Mouse (Mus musculus): ENCODE measurements around the gene Parp9. TPM values are rescaled to one million over a fixed set of nuclear protein-coding genes. Genes with fewer than 3 reads are reported as not detected.

The Parp9 gene
- polyA plus RNA-seq, 1 experiment: 4.0 TPM

GRCm38 (mm10) chr16:35923546-35924198 is 14.6 kb upstream of the Parp9 start:
- Histone ChIP-seq H3K4me1 (ENCODE audit: control insufficient read depth, insufficient read depth, low read length) (no peaks in the 10 kb centered on the region), H3K27ac (ENCODE audit: insufficient read depth, low read length) (no peak overlapping the region), H3K4me3 (ENCODE audit: insufficient read depth, low read length) (no peak overlapping the region)
- TF ChIP-seq POLR2A (IDR thresholded peaks at IDR 0.05; ENCODE audit: extremely low read depth, insufficient read depth, low read length): no peak
- no peak for TF ChIP-seq CTCF (IDR thresholded peaks at IDR 0.05; ENCODE audit: extremely low read depth, insufficient read depth, low read length)

DNA sequence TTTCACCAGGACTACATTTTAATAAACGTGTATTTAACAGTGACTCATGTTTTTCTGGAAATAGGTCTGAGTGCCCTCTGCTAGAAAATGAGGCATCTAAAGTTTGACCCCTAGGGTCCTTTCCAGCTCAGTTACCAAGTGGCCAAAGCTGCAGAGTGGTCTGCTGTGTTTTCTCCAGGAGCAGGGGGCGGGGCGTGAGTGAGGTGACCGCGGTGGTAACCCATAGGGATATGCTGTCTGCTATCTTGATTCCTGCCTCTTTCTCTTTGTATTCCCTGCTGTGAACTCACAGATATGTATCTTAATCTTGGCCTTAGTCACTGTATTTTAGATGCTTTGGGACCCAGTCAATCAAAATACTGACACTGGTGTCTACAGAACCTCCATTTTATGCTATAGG is 13.9 kb upstream of the Parp9 start:
- no peak for TF ChIP-seq CTCF (IDR thresholded peaks at IDR 0.05; ENCODE audit: extremely low read depth, insufficient read depth, low read length)
- no peak for TF ChIP-seq POLR2A (IDR thresholded peaks at IDR 0.05; ENCODE audit: extremely low read depth, insufficient read depth, low read length)
- Histone ChIP-seq H3K4me1 (ENCODE audit: control insufficient read depth, insufficient read depth, low read length) (no peaks in the 10 kb centered on the region), H3K4me3 (ENCODE audit: insufficient read depth, low read length) (no peak overlapping the region), H3K27ac (ENCODE audit: insufficient read depth, low read length) (no peak overlapping the region)

GRCm38 (mm10) chr16:35932179-35933055 is 5.9 kb upstream of the Parp9 start:
- Histone ChIP-seq H3K4me1 (ENCODE audit: control insufficient read depth, insufficient read depth, low read length) (no peaks in the 10 kb centered on the region), H3K27ac (ENCODE audit: insufficient read depth, low read length) (no peak overlapping the region), H3K4me3 (ENCODE audit: insufficient read depth, low read length) (no peak overlapping the region)
- no peak for TF ChIP-seq POLR2A (IDR thresholded peaks at IDR 0.05; ENCODE audit: extremely low read depth, insufficient read depth, low read length)
- no peak for TF ChIP-seq CTCF (IDR thresholded peaks at IDR 0.05; ENCODE audit: extremely low read depth, insufficient read depth, low read length)

- H3K4me3 ChIP-seq (ENCODE audit: insufficient read depth, low read length): no peak overlapping the region
- H3K4me1 ChIP-seq (ENCODE audit: control insufficient read depth, insufficient read depth, low read length): no peaks in the 10 kb centered on the region
- TF ChIP-seq POLR2A (IDR thresholded peaks at IDR 0.05; ENCODE audit: extremely low read depth, insufficient read depth, low read length): no peak
- H3K27ac ChIP-seq (ENCODE audit: insufficient read depth, low read length): no peak overlapping the region
Measured at GRCm38 (mm10) chr16:35933181-35933580, 5.1 kb upstream of the Parp9 start.

DNA sequence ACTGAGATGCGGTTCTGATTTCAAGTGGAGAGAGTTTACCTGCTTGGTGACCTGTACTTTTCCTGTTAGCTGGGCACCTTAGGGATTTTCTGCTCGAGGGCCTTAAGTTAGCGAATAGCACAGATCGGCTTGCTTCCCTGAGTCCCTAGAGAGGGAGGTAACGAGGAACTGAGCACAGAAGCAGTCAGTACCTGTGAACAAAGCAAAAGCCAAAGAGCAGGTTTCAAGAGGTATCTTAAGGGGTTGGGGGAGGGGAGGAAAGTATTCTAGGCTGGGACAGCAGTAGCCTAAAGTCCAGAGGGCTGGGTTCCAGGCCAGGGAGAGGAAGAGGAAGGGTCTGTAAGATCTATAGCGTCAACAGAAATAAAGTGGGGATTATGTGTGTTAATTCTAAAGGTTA is 991 bp downstream of the Parp9 start:
- no peak overlapping the region for H3K27ac ChIP-seq (ENCODE audit: insufficient read depth, low read length)
- H3K4me1 ChIP-seq (ENCODE audit: control insufficient read depth, insufficient read depth, low read length): no peaks in the 10 kb centered on the region
- H3K4me3 ChIP-seq (ENCODE audit: insufficient read depth, low read length): peak overlapping the region; percentile 68
- no peak for TF ChIP-seq POLR2A (IDR thresholded peaks at IDR 0.05; ENCODE audit: extremely low read depth, insufficient read depth, low read length)
- no peak for TF ChIP-seq CTCF (IDR thresholded peaks at IDR 0.05; ENCODE audit: extremely low read depth, insufficient read depth, low read length)

- peak overlapping the region; percentile 68; the same call in 1 of the 2 replicates for H3K4me3 ChIP-seq (ENCODE audit: insufficient read depth, low read length)
- TF ChIP-seq CTCF (IDR thresholded peaks at IDR 0.05; ENCODE audit: extremely low read depth, insufficient read depth, low read length) (peak; percentile 56), POLR2A (IDR thresholded peaks at IDR 0.05; ENCODE audit: extremely low read depth, insufficient read depth, low read length) (no peak)
Measured at GRCm38 (mm10) chr16:35939690-35940089, 1.4 kb downstream of the Parp9 start.

GRCm38 (mm10) chr16:35941382-35941781 is 3.1 kb downstream of the Parp9 start:
- no peaks in the 10 kb centered on the region for H3K4me1 ChIP-seq (ENCODE audit: control insufficient read depth, insufficient read depth, low read length)
- TF ChIP-seq POLR2A (IDR thresholded peaks at IDR 0.05; ENCODE audit: extremely low read depth, insufficient read depth, low read length) (no peak), CTCF (IDR thresholded peaks at IDR 0.05; ENCODE audit: extremely low read depth, insufficient read depth, low read length) (no peak)
- no peak overlapping the region for H3K27ac ChIP-seq (ENCODE audit: insufficient read depth, low read length)
- no peak overlapping the region for H3K4me3 ChIP-seq (ENCODE audit: insufficient read depth, low read length)

More at GRCm38 (mm10) chr16:35939690-35940089, 1.4 kb downstream of the Parp9 start:
- H3K4me1 ChIP-seq (ENCODE audit: control insufficient read depth, insufficient read depth, low read length): no peaks in the 10 kb centered on the region
- no peak overlapping the region for H3K27ac ChIP-seq (ENCODE audit: insufficient read depth, low read length)

DNA sequence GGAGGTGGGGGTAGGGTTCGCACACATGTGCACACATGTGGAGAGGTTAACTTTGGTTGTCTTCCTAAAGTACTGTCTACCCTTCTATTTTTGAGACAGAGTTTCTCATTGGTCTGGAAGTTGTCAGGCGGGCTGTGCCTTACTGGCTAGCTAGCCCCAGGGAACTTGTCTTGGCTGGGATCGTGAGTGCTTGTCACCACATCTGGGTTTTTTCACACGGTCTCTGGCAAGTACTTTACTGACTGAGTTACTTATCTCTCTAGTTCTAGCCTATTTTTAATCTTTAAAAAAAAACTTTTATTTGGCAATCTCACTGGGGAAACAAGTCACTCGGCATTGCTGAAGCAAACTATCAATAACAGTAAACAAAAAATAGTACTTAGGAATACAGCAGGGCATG is 11.0 kb downstream of the Parp9 start:
- Histone ChIP-seq H3K4me3 (ENCODE audit: insufficient read depth, low read length) (no peak overlapping the region), H3K27ac (ENCODE audit: insufficient read depth, low read length) (no peak overlapping the region), H3K4me1 (ENCODE audit: control insufficient read depth, insufficient read depth, low read length) (no peaks in the 10 kb centered on the region)
- no peak for TF ChIP-seq CTCF (IDR thresholded peaks at IDR 0.05; ENCODE audit: extremely low read depth, insufficient read depth, low read length)
- no peak for TF ChIP-seq POLR2A (IDR thresholded peaks at IDR 0.05; ENCODE audit: extremely low read depth, insufficient read depth, low read length)

- Histone ChIP-seq H3K27ac (ENCODE audit: insufficient read depth, low read length) (no peak overlapping the region), H3K4me3 (ENCODE audit: insufficient read depth, low read length) (no peak overlapping the region), H3K4me1 (ENCODE audit: control insufficient read depth, insufficient read depth, low read length) (no peaks in the 10 kb centered on the region)
- no peak for TF ChIP-seq CTCF (IDR thresholded peaks at IDR 0.05; ENCODE audit: extremely low read depth, insufficient read depth, low read length)
- TF ChIP-seq POLR2A (IDR thresholded peaks at IDR 0.05; ENCODE audit: extremely low read depth, insufficient read depth, low read length): no peak
Measured at GRCm38 (mm10) chr16:35951216-35951615, 12.9 kb downstream of the Parp9 start.
